Mouse (Mus musculus) lung, postnatal 10 days (tissue): Measurements from ENCODE around the gene Slc25a29.
A peak's percentile ranks its signal among the peaks of the same experiment; 100 is the strongest.

Experiments used
- DNase-seq: peaks from one replicate; pipeline ENCODE4 v3.0.0; 2021

Slc25a29 gene

DNA sequence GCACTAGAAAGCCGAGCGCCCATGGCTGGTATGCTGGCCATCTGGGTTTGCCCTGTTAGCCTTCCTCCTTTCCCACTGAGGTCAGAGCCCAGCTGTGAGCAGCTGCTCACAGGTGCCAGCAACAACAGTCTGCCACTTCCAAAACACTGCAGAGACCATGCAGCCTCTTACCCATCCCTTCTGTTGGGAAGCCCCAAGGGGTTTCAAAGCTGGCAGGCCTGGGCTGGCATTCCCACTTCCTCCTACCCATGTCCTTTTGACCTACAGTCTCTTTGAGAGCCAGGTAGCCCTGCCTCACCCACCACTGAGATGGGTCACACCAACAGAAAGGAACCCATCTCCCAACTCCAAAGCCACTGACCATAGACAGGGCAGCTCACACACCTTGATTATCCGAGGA lies 2.3 kb downstream of the Slc25a29 start:
- no peak for DNase-seq

DNA sequence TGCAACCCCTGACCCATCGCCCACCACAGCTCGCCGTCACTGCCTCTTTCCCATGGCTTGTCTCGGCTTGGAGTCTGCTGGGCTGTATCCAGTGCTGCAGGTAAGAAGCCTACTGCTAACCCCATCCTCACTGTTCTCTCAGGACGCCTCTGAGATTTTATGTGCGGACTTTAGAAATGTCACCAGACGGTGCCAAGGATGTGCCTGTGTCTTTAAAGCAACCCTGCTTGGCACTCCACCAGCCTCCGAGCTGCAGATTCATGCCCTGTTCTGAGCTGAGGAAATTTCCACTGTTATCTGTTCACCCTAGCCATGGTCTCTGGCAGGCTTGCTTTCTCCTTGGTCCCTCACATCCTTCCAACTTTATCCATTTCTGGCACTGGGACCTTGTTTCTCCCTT lies 2.8 kb downstream of the Slc25a29 start:
- no peak for DNase-seq

DNA sequence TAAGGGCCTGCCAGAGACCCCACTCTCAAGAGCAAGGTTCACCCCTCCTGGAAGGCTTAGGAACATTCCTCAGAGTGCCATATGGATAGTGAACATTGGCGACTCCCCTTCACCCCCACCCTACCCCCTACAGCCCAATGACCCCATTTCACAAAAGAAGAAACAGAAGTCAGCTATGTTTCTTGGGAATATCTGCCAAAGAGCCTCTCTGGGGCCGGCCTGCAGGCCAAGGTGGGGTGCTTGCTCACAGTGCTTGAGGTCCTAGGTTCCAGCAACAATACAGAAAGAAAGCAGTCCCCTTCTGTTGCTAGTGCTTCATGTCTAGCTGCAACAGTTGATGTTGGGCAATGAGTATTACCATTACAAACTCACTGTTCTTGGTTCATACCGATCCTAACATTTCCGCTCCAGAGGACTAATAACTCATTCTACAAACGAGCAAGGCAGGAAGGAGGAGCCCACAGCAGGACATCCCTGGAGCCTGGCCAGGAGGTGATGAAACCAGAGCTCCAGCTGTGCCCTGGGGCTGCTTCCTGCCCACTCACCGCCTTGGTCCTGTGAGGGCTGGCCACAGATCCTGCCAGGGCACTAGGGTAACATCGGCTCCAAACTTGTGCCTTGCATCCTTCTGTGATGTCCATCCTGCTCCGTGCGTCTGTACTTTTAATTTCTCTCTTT lies 3.6 kb downstream of the Slc25a29 start:
- DNase-seq, result peak; percentile 91

DNA sequence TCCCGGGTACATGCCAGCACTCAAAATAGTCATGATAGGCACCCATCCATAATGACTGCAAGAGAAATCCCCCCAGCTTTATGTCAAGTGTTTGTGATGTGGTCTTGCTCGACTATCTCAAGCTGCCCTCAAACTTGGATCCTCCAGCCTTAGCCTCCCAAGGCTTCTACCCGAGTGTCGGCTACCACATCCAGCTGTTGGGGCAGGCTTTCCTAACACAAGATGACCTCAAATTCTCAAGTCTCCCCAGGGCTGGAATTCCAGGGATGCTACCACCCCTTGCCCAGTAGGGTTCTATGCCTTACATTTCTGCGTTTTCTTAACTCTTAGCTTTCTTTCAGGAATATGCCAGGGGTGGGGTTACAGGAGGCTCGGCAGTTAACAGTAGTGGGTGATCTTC lies 5.3 kb downstream of the Slc25a29 start:
- peak; percentile 51 for DNase-seq

DNA sequence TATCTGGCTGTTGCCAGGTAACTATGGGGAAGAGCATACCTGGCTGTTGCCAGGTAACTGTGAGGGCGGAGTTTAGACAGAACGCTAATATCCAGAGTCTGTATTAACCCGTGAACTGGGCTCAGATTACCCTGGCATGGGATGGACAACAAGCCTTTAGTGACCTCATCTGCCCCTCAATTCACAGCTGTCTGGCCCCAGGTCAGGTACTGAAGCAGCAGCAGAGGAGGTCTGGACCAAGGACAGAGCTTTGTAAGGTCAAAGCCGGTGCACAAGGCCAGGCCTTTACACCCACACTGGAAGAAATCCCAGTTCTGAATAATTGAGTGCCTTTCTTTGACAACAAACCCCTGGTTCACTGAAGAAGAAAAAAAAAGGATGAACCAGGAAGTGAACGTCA lies 6.0 kb downstream of the Slc25a29 start:
- no peak for DNase-seq

DNA sequence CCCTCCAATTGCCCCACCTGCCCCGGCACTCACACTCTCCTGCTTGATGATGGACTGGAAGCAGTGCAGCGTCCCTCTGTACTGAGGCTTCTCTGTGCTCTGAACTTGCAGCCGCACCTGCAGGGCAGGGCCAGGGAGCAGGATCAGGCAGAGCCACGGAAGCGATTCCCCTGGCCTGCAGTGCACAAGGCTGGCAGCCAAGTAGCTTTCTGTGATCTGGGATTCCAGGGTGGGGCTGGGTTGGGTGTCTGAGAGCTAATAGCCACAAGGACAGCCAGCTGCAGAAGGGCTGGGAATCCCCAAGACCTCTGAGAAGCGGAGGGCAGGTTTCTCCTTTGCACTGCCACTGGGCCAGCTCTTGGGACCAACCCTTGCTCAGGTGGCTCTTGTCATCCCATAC lies 8.0 kb downstream of the Slc25a29 start:
- no peak for DNase-seq

DNA sequence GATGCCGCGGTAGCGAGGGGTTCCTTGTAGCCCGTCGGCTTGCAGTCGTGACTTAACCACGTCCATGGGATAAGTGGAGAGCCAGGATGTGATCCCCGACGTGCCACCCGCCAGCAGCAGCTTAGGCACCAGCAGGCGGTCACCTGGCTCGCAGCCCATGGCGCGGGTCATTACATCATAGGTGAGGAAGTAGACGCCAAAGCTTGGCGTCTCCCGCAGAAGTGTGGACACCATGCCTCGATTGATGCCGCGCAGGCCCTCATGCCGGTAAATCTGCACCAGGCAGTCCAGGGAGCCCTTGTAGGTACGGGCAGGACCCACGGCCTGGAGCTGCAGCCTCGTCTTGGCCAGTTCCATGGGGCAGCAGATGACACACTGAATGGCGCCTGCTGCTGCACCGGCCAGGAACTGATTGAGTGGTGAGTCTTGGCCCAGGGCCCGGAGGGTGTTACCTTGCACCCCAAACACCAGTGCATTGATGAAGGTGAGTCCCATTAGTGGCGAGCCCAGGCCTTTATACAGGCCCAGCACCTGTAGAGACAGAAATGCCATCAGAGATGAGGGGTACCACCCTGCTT lies 8.6 kb downstream of the Slc25a29 start:
- DNase-seq, result no peak

DNA sequence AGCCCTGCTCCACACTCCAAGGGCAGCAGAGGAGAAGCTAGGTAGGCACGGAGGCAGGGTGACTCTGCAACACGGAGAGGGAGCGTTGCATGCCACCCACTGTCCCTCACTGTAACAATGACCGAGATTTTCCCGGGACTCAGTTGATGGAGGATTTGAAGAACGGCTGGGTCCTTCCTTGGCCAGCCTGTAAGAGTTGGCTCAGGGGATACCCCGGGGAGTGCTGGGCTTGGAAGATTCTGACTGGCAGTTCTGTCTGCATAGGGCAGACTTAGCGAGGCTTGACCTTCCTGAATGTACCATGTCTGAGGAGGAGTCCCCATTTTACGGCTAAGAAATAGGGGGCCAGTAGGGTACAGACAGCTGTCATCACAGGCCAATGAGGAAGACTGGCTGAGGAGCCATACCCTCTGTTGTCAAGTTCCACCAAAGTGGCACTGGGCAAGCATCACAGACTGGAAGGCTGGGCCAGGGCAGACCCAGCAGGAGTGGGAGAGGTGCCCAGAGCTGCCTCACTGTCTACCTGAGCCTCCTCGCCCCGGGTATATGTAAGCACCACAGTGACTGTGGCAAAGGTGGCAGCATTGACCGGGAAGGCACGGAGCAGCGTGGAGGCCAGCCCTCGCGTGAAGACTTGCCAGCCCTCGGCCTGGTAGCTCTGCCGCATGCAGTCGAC lies 9.3 kb downstream of the Slc25a29 start:
- DNase-seq, result no peak

DNA sequence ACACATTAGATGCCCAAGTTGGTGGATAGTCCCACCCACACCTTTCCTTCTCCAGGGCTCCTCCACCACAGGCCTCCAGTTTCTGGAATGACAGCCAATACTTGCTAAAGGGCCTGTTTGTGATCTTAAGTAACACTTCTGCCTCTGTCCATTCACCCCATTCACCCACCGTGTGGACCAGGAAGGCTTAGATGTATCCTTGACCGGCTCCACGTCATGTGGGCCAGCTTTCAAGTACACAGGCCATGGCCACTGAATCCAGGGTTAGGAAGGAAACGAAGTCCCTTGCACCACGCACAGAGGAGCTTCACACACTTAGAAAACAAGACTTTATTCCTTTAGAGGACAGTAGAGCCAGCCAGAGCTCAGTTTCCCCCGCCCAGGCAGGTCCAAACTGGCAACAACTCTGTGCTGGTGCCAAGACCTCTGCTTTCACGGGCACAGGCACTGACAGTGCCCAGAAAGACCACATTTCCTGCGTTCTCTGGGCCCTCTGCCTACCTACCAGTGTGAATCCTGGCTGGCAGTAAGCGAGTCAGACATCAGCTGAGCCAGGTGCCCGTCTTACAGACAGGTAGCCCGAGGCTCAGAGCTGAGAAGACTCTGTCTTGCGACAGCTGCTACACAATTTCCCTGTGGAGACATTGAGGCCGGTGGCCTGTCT lies 10.0 kb downstream of the Slc25a29 start:
- DNase-seq, result no peak

DNA sequence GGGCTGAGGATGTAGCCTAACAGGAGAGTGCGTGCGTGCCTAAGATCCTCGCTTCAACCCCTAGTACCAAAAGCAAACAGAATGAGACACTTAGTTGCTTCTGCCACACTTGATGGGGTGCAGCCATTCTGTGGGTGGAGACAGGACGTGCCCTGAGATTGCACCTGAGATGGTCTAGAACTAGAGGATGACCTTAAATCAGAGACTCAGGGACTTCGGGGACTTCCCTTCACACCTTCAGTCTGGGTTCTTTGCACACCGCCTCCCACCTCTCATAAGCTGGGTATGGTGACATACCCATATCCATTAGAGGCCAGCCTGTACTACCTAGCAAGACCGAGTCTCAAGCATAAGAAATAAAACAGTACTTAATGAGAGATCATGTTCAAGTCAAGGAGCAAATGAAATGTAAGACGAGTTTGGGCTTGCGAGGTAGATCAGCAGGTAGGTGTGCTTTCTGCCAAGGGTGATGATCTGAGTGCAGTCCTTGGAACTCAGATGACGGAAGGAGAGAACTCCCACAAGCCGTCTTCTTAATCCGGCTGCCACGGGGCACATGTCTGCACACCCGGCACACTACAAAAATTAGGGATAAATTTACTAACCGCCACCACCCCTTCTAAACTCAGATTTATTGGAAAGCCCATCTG lies 11.3 kb downstream of the Slc25a29 start:
- no peak for DNase-seq

DNA sequence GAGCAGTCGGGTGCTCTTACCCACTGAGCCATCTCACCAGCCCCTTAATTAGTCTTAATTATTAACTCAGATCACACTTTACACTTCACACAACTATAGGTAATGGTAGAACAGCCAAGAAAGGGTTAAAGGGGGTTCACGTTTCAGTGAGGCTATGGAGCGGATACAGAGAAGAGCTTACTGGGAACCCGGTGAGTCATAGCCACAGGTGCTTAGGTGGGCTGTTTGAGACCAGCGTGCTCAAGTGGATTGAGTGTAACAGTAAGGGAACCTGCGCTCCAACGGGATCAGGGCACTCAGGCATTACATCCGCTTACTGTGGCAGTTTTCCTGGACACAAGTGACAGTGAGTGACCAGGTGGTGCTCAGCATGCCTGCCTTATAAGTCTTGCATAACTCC lies 12.6 kb downstream of the Slc25a29 start:
- no peak for DNase-seq

DNA sequence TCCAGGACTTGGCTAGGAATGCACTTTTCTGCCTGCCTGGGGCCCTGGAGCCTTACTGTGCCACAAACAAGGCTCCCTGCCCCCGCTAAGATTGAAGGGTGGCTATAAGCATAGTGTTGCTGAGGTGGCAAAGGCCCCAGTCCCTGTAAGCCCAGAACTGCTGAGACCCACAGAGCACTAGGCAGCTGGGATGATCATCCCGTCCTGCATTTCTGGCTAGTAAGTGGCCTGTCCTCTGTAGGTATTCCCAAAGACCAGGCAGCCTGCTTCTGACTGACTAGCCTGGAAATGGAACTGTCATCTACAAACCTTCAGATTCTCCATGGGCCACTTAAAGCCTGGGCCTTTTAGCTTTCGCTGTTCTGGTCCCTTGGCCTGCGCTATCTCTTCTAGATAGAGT lies 15.2 kb downstream of the Slc25a29 start:
- DNase-seq, result no peak

DNA sequence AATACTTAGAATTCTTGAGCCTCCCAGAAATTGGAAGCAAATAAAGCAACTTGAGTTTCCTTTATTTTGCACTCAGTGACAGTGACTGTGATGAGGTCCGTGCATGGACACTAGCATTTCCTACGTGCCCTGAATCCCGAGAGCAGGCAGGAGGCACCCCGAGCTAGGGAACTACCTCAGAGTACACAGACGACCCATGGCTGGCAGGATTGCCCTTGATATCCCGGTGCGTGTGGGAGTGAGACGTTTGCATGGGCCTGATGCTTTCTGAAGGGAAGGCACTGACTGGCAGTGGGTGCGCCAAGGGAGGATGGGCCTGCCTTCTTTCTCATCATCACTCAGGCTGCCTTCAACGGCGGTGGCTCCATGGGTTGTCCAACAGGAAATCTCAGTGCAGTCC lies 19.1 kb downstream of the Slc25a29 start:
- DNase-seq, result no peak

DNA sequence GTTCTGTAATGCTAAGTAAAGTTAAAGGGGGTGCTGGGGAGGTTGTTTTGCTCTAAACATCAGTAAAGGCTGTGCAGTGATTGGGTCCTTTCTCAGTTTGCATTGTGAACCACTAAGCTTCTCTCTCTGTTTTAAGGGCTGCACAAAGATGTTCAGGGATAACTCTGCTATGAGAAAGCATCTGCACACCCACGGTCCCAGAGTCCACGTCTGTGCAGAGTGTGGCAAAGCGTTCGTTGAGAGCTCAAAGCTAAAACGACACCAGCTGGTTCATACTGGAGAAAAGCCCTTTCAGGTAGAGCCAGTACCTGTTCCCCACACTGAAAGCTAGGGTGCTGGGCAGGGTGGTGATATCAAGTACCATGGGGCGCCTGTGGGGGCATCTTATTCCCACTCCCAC lies 21.2 kb downstream of the Slc25a29 start:
- DNase-seq, result no peak

DNA sequence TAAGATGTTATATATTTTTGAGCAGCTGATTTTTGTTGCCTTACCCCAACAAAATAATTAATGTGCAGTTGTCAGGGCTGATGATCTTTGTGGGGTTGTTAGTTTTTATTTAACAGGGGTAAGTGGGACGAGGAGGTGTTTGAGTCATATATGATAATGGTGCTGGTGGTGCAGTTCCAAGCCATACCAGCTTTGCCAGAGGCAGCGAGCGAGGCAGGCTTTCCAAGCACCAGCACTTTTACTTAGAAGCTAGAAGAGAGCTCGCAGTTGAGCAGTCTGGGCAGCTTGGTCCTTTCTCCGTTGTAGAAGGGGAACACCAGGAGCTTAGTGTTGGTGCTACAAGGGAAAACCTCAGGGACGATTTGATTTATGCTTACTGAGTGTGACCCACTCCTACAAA lies 23.2 kb downstream of the Slc25a29 start:
- DNase-seq, result no peak

DNA sequence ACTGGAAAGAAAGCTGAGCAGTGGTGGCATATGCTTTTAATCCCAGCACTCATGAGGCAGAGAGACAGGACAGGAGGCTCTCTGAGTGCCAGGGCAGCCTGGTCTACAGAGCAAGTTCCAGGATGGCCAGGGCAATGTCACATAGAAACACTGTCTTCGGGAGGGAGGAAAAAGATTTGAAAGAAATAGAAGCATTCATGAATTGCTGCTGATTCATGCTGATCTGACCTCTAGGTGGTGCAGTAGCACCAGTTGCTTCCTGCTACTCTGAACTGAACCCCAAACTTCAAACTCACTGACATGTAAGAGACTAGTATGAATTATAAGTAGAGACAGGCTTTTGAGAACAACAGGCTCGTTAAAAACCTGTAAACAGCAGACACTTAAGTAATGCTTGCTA lies 24.6 kb downstream of the Slc25a29 start:
- DNase-seq, result peak; percentile 53

DNA sequence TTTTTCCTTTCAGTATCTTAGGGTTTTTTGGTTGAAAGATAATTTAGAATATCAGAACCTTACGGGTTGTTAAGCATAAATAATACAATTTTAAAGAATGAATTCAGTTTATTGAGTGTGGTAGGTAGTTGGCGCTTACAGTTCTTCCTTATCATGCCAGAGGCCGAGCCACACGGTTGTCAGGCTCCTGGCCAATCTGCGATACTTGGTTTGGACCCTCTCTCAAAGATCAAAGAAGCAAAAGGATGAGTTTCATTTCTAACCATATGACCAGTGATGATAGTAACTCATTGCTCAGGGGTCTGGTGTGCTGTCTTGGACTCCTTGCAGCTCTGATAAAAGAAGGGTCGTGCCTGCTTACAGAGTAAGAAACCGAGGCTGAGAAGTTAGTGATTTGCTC lies 25.4 kb downstream of the Slc25a29 start:
- no peak for DNase-seq

DNA sequence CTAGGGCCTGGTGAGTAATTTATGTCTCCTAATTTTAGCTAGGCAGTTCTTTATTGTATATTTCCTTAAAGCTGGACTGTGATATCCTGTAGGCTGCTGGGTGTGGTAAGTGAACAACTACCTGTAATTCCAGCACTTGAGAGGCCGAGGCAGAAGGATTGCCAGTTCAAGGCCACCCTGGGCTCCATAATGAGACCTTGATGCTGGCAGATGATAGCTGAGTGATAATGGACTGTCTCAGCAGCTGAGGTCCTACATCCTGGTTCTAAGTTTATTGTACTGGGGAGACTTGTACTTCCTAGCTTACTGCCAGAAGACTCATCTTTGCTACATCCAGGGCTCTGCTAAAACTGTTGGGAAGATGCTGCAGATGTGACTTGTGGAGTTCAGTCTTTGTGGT lies 25.9 kb downstream of the Slc25a29 start:
- DNase-seq, result no peak

DNA sequence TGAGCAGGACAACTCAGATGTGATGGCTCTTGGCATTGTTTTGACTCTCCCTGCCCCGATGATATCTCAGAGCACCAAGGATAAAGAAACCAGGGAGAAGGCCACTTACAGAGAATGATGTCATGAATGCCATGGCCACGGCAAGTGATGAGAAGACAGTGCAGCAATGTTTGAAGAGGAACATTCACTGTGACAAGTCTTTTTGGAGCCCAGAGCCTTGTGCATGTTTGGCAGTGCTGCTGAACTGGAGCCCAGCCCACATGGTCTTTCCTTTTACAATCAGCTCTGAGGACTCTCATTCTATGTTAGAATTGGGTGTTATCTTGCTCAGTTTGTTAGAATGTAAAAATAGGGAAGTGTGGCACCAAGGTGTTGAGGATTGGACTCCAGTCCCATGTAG lies 27.2 kb downstream of the Slc25a29 start:
- no peak for DNase-seq

DNA sequence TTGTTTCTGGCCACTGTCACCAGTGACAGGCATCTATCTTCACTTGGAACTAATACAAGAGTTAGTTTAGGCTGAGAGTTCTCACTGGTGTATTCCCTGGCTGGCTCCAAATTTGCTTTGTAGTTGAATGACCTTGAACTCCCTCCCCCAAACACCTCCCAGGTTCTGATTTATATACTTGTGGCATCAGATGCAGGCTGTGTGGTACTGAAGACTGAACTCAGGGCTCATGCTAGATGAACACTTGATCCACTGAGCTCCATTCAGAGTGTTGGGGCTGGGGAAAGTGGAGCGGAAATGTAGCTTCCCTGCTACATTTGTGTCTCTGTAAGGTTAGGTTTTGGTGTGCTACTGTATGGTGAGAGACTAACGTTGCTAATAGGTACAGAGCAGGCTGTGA lies 31.3 kb downstream of the Slc25a29 start:
- DNase-seq, result no peak

DNA sequence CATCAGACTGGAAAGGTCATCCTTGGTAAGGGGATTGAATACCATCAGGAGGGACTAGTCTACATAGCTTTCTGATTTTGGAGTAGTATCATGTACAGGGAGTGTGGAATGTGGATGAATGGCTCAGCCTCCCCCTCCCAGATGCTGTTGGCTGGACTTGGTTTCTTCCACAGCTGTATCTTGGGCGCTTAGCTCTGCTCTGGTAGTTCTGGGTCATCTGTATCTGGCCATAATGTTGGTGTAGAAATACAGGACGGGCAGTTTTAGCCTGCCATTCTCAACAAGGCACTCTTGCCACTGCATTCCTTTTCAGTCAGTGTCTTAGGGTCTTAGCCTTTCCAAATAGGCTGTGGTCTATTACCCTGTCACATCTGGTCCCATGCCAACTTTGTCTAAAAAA lies 34.1 kb downstream of the Slc25a29 start:
- DNase-seq, result peak; percentile 12

DNA sequence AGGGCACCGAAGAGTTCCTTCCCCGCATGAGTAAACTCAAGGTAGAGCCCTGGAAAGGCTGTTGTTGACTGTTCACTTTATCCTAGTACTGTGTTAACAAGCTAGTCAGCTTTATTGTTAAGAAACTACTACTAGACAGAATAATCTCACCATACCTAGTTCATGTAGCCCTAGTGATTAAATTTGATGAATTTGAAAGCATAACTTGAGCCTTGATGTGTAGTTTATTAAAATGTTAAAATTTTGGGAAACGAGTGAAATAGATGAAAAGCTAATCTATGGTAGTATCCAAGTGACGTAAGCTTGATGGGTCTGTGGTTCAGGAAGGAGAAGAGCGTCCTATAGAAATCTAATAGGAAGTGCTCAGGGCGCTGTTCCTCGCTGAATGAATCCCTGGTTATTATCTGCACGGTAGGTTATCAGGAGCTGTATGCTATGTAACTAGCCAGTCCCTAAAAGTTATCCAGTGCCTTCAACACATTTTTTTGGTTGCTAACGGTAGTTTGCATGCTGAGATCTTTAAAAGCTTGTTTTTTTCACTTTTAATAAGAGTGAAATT lies 40.6 kb downstream of the Slc25a29 start:
- no peak for DNase-seq

DNA sequence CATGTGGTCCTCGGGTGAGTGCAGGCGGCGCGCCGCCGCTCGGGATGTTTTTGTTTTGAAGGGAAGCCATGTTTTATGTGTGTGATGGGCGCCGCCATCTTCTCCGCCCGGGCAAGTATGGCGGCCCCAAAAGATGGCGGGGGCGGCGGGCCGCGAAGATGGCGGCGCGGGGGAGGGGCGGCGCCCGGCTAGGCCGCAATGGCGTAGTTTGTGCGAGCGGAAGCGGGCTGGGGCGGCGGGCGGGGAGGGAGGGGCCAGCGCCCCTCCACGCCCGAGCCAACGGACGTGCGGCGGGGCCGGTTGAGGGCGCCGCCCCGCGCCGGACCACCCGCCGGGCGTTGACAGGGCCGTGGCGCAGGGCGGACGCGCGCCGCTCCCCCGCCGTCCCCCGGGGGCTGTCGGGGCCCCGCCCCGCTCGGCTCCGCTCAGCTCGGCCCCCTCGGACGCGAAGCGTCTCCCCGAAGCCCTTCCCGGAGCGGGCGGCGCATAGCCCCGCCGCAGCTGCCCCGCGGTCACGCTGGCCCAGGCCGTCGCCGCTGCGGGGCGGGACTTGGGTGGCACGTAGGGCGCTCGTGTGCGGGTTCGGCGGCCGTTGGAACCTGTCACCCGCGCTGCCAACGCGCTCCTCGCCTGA lies 41.5 kb downstream of the Slc25a29 start:
- DNase-seq, result peak; percentile 84
